24 mouse cellular contexts compared by ENCODE assay signal in the genomic region with DNA sequence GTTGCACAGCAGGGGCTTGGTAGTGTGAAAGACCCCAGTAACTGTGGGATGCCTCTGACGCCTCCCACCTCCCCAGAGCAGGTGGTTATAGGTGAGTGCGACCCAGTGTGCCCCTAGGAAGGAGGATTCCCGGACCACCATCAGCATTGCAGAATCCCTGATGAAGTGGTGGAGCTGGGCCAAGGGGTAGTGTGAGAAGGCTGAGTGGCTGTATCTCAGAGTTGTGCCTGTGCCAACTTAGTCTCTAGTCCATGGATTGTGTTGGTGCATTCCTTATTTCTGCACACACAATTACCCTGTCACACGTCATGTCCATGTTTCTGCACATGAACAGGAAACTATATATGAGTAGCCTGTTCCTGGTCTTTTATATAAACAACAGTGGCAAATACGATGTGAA.
"Had no signal": no experiment of that assay in that cellular context is flagged by ENCODE, and none has a peak within 500 bp of the region (broad histone marks: within the 10 kb centered on the region; RNA-seq: fewer than 3 reads in every experiment).

No protein-coding gene starts in this region.

- DNase-seq: gastrocnemius, postnatal 14 days; gastrocnemius, postnatal 36 days; heart, adult 11 months; heart, adult 2 months; heart, postnatal 14 days; heart, postnatal 36 days; kidney, adult 11 months; kidney, adult 2 months; kidney, adult 9 months; kidney, postnatal 14 days; kidney, postnatal 36 days; layer of hippocampus, adult 9-11 months; layer of hippocampus, postnatal 36 days had no signal

- H3K27me3 ChIP-seq: heart, embryonic 13.5 days; heart, embryonic 15.5 days; kidney, embryonic 15.5 days; limb, embryonic 13.5 days; limb, embryonic 15.5 days; liver, embryonic 12.5 days had no signal

- H3K9me3 ChIP-seq: heart, embryonic 13.5 days; heart, embryonic 15.5 days; kidney, embryonic 15.5 days; limb, embryonic 13.5 days; limb, embryonic 15.5 days; liver, embryonic 12.5 days had no signal

- H3K4me2 ChIP-seq: heart, embryonic 11.5 days; heart, embryonic 13.5 days; heart, embryonic 15.5 days; hindbrain, embryonic 14.5 days; kidney, embryonic 15.5 days; limb, embryonic 13.5 days; limb, embryonic 15.5 days; liver, embryonic 12.5 days had no signal

- ATAC-seq: intestine, embryonic 16.5 days; liver, embryonic 12.5 days had no signal

- H3K4me3 ChIP-seq: heart, adult 2 months; heart, embryonic 13.5 days; heart, embryonic 15.5 days; kidney, embryonic 15.5 days; limb, embryonic 13.5 days; limb, embryonic 15.5 days; liver, embryonic 12.5 days had no signal

- H3K27ac ChIP-seq: heart, adult 2 months; heart, embryonic 13.5 days; heart, embryonic 15.5 days; hindbrain, embryonic 14.5 days; kidney, embryonic 15.5 days; kidney, postnatal 0 days; limb, embryonic 13.5 days; limb, embryonic 15.5 days; liver, embryonic 12.5 days; liver, embryonic 14.5 days had no signal

- H3K9ac ChIP-seq: heart, embryonic 13.5 days; heart, embryonic 15.5 days; hindbrain, embryonic 14.5 days; kidney, embryonic 15.5 days; limb, embryonic 13.5 days; limb, embryonic 15.5 days; liver, embryonic 12.5 days; liver, embryonic 14.5 days had no signal
